Mouse (Mus musculus) neural tube, embryonic 15.5 days (tissue): ENCODE measurements around the gene Rilp. TPM values are rescaled to one million over a fixed set of nuclear protein-coding genes. Genes with fewer than 3 reads are reported as not detected.
A peak's percentile ranks its signal among the peaks of the same experiment; 100 is the strongest.
"Not testable (repeated sequence)": the region's sequence is repeated elsewhere in the genome, so short reads cannot be mapped to it uniquely, and the experiment has no call there.

Source experiments
- ATAC-seq: fragments of 200-750 bp; cut with Nextera tagmentation; 2 replicates; pipeline ENCODE4 v1.8.0; 2017; ENCODE audit warnings: mild to moderate bottlenecking, moderate TSS enrichment, moderate library complexity; ENCODE audit not compliant: low FRiP score
- H3K27ac ChIP-seq: fragments of 300-500 bp; sonication (generic); replicated peaks from 2 replicates; pipeline ENCODE4 v1.5.1; 2015; ENCODE audit warnings: mild to moderate bottlenecking, inconsistent platforms
- H3K27me3 ChIP-seq: fragments of 300-500 bp; sonication (generic); replicated peaks from 2 replicates; pipeline ENCODE4 v1.6.1; 2015; ENCODE audit warnings: inconsistent platforms
- H3K36me3 ChIP-seq: fragments of 300-500 bp; sonication (generic); 2 replicates; pipeline ENCODE4 v1.6.1; 2015; ENCODE audit warnings: inconsistent platforms
- H3K4me1 ChIP-seq: fragments of 300-500 bp; sonication (generic); 2 replicates; pipeline ENCODE4 v1.6.1; 2015; ENCODE audit warnings: inconsistent platforms
- H3K4me2 ChIP-seq: fragments of 300-500 bp; sonication (generic); 2 replicates; pipeline ENCODE4 v1.6.1; 2015; ENCODE audit warnings: inconsistent platforms, mild to moderate bottlenecking, moderate library complexity
- H3K4me3 ChIP-seq: fragments of 300-500 bp; sonication (generic); replicated peaks from 2 replicates; pipeline ENCODE4 v1.5.1; 2015; ENCODE audit warnings: mild to moderate bottlenecking, inconsistent platforms
- H3K9ac ChIP-seq: fragments of 300-500 bp; sonication (generic); replicated peaks from 2 replicates; pipeline ENCODE4 v1.6.1; 2015; ENCODE audit warnings: mild to moderate bottlenecking, inconsistent platforms
- H3K9me3 ChIP-seq: fragments of 300-500 bp; sonication (generic); replicated peaks from 2 replicates; pipeline ENCODE4 v1.6.1; 2016; ENCODE audit warnings: inconsistent platforms
- WGBS: fragments of 180-500 bp; shearing (Covaris S2); methylation state at CpG from one replicate; pipeline ENCODE4 v1.1.7; 2015; ENCODE audit warnings: mixed read lengths; 5-methylcytosine and 5-hydroxymethylcytosine counted together
- polyA plus RNA-seq: library from polyadenylated mRNA; unstranded; fragments of >200 nt; fragmentation: Nextera tagmentation; extraction: Ambion mirVana; gene quantifications from 2 replicates; pipeline ENCODE4 v1.2.1, GENCODE M21; 2015

The Rilp gene
- polyA plus RNA-seq, 1 experiment from 2014 or later: 3.1 TPM

DNA sequence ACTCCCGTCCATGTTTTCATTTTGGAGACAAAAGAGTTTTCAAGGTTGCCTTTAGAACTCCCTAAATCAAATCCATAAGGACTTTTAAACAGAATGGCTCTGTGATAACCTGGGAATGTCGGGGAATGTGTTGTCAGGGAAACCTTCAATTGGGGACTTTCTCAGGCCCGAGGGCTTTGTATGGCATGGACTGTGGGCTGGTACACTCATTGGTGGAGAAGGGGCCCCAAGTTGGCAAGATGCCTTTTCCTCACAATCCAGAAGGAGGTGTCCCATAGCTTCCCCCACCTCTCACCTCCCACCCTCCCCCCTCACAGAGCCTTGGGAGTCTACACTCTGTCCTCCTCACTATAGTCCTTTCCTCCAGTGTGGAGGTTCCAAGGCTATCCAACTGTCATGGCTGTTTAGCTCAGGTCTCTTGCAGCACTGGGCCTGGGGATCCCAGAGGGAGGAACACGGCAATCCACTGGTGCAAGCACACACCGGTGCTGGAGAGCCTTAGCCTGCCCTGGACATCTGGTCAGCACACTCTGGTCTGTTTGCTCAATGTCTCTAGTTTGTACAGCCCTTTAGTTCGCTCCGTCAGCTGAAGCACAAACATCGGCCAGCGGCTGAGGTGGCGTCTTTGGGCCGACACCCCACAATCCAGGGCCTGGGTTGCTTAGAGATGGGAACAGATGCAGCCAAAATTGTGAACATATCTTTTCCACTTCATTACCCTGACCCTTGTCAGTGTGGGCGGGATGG, 40.5 kb downstream of the Rilp start:
- Histone ChIP-seq H3K27me3 (no peaks in the 10 kb centered on the region), H3K4me3 (no peak overlapping the region), H3K27ac (peak overlapping the region; percentile 34; the same call in 1 of the 2 replicates), H3K36me3 (peaks cover 28% of the 10 kb centered on the region), H3K9me3 (no peaks in the 10 kb centered on the region), H3K4me2 (no peak overlapping the region), H3K9ac (no peak overlapping the region), H3K4me1 (peaks cover 35% of the 10 kb centered on the region)
- 43% methylated on average over 12 of the region's 12 CpGs for WGBS
- ATAC-seq: no peak

DNA sequence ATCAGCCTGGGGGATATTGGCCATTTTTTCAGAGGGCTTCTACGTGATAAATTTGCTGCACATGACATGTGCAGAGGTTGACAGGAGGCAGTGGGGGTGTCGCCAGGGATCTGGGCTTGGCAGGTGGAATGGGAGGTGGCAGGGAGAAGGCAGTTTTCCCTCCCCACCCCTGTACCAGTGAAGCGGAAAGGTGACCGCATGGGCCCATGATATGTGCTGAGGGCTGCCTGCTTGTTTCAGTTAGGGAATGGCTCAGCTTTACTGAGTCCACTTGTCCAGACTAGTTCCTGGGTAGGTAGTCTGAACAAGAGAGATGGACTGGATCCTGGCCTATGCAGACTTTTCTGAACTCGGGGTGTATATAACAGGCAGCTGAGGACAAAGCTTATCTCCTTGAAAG, 41.4 kb downstream of the Rilp start:
- no peak for ATAC-seq
- no peak overlapping the region for H3K4me3 ChIP-seq
- no peak overlapping the region for H3K4me2 ChIP-seq
- H3K27me3 ChIP-seq: no peaks in the 10 kb centered on the region
- peaks cover 35% of the 10 kb centered on the region for H3K4me1 ChIP-seq
- WGBS: 84% methylated on average over 5 of the region's 5 CpGs
- H3K9me3 ChIP-seq: no peaks in the 10 kb centered on the region
- peaks cover 21% of the 10 kb centered on the region for H3K36me3 ChIP-seq
- H3K27ac ChIP-seq: no peak overlapping the region
- H3K9ac ChIP-seq: no peak overlapping the region

DNA sequence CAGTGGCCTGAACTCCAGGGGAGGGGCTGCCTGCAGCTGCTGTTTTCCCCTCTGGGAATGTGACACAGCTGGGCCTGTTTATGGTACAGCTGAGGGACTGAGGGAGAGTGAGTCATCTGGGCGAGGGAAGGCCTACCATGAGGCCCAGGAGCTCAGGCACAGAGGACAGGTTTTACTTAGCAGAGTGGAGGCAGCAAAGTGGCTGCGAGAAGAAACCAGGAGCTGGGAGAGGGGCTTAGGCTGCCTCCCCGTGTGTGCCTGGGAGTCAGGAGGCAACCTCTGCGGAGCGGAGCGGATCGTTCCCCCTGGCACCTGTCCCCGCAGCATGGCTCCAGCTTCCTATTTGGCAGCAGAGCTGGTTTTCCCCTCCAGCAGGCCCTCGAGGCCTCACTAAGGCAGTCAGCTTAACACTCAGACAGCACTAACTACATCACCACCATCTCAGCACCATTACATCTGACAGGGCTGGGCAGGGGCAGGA, 42.1 kb downstream of the Rilp start:
- Histone ChIP-seq H3K27ac (peak overlapping the region; percentile 42), H3K27me3 (no peaks in the 10 kb centered on the region), H3K9me3 (no peaks in the 10 kb centered on the region), H3K4me3 (no peak overlapping the region), H3K9ac (no peak overlapping the region), H3K4me1 (peaks cover 35% of the 10 kb centered on the region), H3K36me3 (peaks cover 16% of the 10 kb centered on the region), H3K4me2 (no peak overlapping the region)
- 46% methylated on average over 9 of the region's 9 CpGs for WGBS
- ATAC-seq: no peak

DNA sequence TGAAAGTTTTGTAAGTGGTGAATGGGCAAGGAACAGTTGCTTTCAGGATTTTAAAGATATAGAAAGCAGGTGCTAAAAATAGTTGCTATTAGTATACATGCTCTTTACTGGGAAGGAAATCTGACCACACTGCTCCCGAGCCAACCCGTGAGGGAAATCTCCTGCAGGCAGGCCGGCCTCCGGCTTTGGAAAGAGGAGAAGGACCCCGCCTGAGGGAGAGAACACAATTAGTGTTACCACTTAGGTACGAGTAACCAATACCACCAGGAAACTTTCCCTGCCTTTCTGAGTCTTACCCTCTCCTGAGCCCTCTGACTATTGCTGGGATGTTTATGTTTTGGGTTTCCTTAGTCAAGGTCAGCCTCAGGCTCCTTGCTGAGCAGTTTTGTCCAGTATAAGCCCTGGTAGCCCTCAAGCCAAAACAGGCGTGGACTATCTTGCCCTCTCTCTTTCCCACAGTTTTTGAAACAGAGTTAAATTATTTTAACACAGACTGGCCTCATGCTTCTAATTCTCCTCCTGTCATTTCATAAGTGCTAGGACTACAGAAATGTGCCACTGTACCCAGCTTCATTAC, 43.1 kb downstream of the Rilp start:
- Histone ChIP-seq H3K9ac (no peak overlapping the region), H3K4me3 (no peak overlapping the region), H3K27ac (0 out of 2 replicates have a peak overlapping the region, but pooled peaks have one; percentile 28), H3K4me2 (no peak overlapping the region), H3K4me1 (peaks cover 35% of the 10 kb centered on the region), H3K27me3 (no peaks in the 10 kb centered on the region), H3K9me3 (no peaks in the 10 kb centered on the region), H3K36me3 (peaks cover 13% of the 10 kb centered on the region)
- no peak for ATAC-seq
- WGBS: 73% methylated on average over 7 of the region's 7 CpGs

DNA sequence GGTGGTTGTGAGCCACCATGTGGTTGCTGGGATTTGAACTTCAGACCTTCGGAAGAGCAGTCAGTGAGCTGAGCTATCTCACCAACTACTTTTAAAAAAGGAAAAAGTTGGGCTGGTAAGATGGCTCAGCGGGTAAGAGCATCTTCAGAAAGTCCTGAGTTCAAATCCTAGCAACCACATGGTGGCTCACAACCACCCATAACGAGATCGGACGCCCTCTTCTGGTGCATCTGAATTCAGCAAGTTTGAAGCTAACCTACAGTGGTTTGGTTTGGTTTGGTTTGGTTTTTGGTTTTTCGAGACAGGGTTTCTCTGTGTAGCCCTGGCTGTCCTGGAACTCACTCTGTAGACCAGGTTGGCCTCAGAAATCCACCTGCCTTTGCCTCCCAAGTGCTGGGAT, 46.1 kb downstream of the Rilp start:
- not testable (repeated sequence) for H3K27me3 ChIP-seq, H3K9me3 ChIP-seq, H3K27ac ChIP-seq, H3K4me2 ChIP-seq, H3K9ac ChIP-seq, ATAC-seq, H3K4me3 ChIP-seq
- Histone ChIP-seq H3K36me3 (peaks cover 18% of the 10 kb centered on the region), H3K4me1 (peaks cover 20% of the 10 kb centered on the region)
- WGBS: 94% methylated on average over 6 of the region's 6 CpGs

DNA sequence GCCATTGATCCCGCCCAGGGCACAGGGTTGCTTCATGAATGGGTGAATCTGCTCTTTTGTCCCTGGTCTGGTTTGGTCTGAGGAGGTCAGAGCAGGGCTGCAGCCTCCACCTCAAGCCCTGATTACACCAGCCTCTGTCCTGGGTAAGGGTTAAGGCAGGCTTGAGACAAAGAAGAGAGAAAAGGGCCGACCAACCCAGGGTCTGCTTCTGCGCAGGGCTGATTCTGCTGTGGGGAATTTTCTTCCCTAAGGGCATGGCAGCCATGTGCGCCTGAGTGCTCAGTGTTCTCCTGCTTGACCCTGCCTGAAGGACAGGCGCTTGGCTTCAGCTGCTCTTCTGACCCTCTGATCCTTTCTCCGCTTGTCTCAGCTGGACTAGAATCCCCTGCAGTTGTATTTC, 47.2 kb downstream of the Rilp start:
- Histone ChIP-seq H3K9me3 (no peaks in the 10 kb centered on the region), H3K4me1 (peaks cover 9% of the 10 kb centered on the region), H3K9ac (no peak overlapping the region), H3K36me3 (peaks cover 26% of the 10 kb centered on the region), H3K4me2 (no peak overlapping the region), H3K4me3 (no peak overlapping the region), H3K27ac (no peak overlapping the region), H3K27me3 (no peaks in the 10 kb centered on the region)
- no peak for ATAC-seq
- 79% methylated on average over 6 of the region's 6 CpGs for WGBS

DNA sequence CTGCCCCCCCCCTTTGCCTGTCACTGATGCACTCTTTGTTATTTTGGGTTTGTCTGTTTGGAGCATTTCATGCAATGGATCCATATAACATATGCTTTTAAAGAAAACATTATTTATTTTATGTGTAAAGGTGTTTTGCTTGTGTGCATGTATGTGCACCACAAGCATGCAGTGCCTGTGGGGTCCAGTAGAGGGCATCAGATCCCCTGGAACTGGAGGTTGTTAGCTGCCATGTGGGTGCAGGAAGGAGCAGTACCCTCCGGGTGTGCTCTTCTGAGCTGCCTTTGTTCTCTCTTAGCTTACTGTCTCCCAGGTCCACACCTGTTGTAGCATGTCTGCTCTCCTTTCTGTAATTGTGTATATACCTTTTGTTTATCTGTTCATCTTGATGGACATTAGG, 48.2 kb downstream of the Rilp start:
- ATAC-seq: no peak
- Histone ChIP-seq H3K4me3 (no peak overlapping the region), H3K9ac (no peak overlapping the region), H3K4me1 (no peaks in the 10 kb centered on the region), H3K27me3 (no peaks in the 10 kb centered on the region), H3K27ac (no peak overlapping the region), H3K36me3 (peaks cover 31% of the 10 kb centered on the region), H3K9me3 (no peaks in the 10 kb centered on the region), H3K4me2 (no peak overlapping the region)
- WGBS: 95% methylated on average over 1 of the region's 1 CpGs

DNA sequence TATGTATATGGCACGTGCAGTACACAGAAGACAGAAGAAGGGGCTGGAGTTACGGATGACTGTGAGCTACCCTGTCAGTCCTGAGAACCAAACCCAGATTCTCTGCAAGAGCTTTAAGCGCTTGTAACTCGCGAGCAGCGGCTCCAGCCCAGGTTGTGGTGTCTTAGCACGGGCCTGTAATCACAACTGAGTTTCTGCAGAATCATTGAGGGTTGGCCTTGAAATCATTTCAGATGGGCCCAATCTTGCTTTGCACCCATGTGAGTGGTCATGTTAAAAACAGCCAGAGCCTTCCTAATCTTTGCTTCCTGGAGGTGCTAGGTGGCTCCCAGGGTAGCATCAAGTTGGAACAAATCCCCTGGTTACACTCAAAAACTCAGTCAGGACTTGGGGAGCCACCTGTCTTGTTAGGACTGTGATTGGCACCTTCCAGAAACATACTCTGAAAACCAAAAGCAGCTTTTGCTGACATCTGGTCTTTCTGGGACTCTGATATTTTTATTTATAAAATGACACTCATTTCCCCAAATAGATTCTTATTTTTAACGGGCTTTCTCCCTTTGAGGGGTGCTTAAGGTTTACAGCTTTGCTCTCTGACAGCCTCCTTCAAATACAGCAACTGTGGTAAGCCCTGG, 50.1 kb downstream of the Rilp start:
- Histone ChIP-seq H3K9ac (no peak overlapping the region), H3K36me3 (peaks cover 43% of the 10 kb centered on the region), H3K27me3 (no peaks in the 10 kb centered on the region), H3K27ac (no peak overlapping the region; the same call in 1 of the 2 replicates), H3K9me3 (no peaks in the 10 kb centered on the region), H3K4me1 (0 out of 2 replicates have a peak, but pooled peaks cover 3% of the 10 kb centered on the region), H3K4me2 (no peak overlapping the region), H3K4me3 (no peak overlapping the region)
- no peak for ATAC-seq
- 92% methylated on average over 8 of the region's 8 CpGs for WGBS

DNA sequence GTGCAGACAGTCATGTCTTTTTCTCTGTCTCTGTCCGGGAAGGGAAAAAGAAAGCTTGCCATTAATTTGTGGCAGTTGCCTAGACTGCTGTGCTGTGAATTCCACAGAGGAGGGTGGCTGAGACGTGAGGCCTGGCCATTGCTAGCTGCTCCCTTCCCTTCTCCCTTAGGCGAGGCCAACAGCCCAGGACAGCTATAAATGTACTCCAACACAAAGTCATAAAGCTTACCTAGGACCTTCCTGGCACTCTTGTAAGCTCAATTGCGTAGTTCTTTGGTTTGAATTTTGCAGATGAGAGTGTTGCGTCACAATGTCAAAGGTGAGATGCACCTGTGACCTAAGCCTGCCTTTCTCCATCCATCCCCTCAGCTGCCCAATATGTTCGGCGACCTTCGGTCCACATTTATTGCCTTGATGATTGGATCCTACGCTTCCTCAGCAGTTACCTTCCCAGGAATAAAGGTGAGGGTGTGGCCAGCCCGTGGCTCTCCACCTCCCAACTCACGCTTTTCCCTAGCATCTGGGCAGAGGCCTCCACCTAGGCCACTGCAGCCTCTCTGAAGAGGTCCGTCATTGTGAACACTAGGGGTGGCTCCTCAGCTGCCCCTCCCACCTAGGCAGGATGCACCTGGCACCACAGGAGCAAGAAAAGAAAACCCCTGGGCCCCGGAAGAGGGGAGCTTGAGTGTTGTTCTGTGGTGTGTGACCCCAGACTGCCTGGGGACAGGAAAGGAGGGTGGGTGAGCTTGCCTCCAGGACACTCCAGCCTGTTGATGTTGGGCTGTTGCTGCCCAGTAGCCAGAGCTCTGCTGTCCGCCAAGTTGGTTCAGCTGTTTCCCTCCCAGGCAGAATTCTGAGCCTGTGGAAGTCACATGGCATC, 50.9 kb downstream of the Rilp start:
- Histone ChIP-seq H3K36me3 (peaks cover 46% of the 10 kb centered on the region), H3K9ac (no peak overlapping the region), H3K27ac (no peak overlapping the region), H3K27me3 (no peaks in the 10 kb centered on the region), H3K4me1 (0 out of 2 replicates have a peak, but pooled peaks cover 3% of the 10 kb centered on the region), H3K4me3 (no peak overlapping the region), H3K4me2 (no peak overlapping the region), H3K9me3 (no peaks in the 10 kb centered on the region)
- WGBS: 77% methylated on average over 14 of the region's 14 CpGs
- no peak for ATAC-seq

DNA sequence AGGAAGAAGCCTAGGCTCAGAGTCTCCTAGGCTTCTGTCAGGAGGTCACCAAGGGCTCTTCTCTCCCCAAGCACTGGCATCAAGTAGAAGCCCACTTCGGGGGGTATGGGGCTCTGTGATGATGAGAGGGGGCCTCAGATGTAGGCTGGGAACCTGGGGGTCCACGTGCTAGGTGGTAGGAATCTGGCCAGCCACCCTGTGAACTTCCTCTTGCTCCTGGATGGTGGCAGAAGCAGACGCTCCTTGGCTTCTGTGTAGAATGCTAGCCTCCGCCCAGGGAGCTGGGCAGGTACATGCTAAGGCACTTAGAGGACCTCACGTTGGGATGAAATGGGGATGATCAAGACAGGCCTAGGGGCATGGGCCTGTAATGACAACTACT, 51.5 kb downstream of the Rilp start:
- no peak overlapping the region for H3K4me3 ChIP-seq
- no peak for ATAC-seq
- no peak overlapping the region for H3K27ac ChIP-seq
- peaks cover 52% of the 10 kb centered on the region for H3K36me3 ChIP-seq
- 0 out of 2 replicates have a peak, but pooled peaks cover 3% of the 10 kb centered on the region for H3K4me1 ChIP-seq
- no peak overlapping the region for H3K4me2 ChIP-seq
- no peak overlapping the region for H3K9ac ChIP-seq
- 79% methylated on average over 5 of the region's 5 CpGs for WGBS
- no peaks in the 10 kb centered on the region for H3K27me3 ChIP-seq
- H3K9me3 ChIP-seq: no peaks in the 10 kb centered on the region
